Mouse (Mus musculus): Measurements from ENCODE around the gene Ocm.

DNA sequence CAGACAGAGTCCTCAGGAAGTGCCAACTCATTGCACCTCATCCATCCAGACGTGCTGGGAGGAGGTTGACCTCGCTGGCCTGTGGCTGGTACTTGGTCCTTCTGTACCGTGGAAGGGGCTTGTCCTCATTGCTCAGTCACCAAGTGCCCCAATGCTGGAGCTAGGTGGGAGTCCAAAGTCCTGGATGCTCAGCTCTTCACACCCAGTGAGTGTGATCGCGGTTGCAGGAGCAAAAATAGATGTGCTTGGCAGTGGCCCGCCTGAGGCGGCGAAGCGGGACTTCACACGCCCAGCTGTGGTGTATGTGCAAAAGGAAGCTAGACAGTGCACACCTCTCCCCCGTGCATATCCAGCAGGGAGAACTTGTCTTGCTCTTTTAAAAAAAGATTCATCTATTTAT, 16.7 kb upstream of the Ocm start:
- TF ChIP-seq CTCF (IDR thresholded peaks at IDR 0.05; ENCODE audit: control insufficient read depth, insufficient read depth, insufficient replicate concordance, low read depth, low read length) (no peak), POLR2A (IDR thresholded peaks at IDR 0.05; ENCODE audit: control insufficient read depth, low read depth, low read length) (no peak)

All from testis, adult 2 months (tissue).